Mouse (Mus musculus) liver, embryonic 15.5 days (tissue): ENCODE results near the gene Fam228a. TPM values are rescaled to one million over a fixed set of nuclear protein-coding genes. Genes with fewer than 3 reads are reported as not detected.

Experiments used
- ATAC-seq: fragments of 200-750 bp; cut with Nextera tagmentation; 2 replicates; pipeline ENCODE4 v1.8.0; 2017; ENCODE audit warnings: moderate number of reproducible peaks, mild to moderate bottlenecking, moderate library complexity; ENCODE audit not compliant: insufficient read depth
- H3K27ac ChIP-seq: fragments of 300-500 bp; sonication (generic); replicated peaks from 2 replicates; pipeline ENCODE4 v1.5.1; 2015; ENCODE audit warnings: mild to moderate bottlenecking, inconsistent platforms
- H3K27me3 ChIP-seq: fragments of 300-500 bp; sonication (generic); 2 replicates; pipeline ENCODE4 v1.6.1; 2015; ENCODE audit warnings: mild to moderate bottlenecking, inconsistent platforms
- H3K36me3 ChIP-seq: fragments of 300-500 bp; sonication (generic); replicated peaks from 2 replicates; pipeline ENCODE4 v1.6.1; 2015; ENCODE audit warnings: moderate library complexity, mild to moderate bottlenecking, inconsistent platforms
- H3K4me1 ChIP-seq: fragments of 300-500 bp; sonication (generic); replicated peaks from 2 replicates; pipeline ENCODE4 v1.6.1; 2015; ENCODE audit warnings: inconsistent platforms
- H3K4me2 ChIP-seq: fragments of 300-500 bp; sonication (generic); 2 replicates; pipeline ENCODE4 v1.6.1; 2015; ENCODE audit warnings: moderate library complexity, mild to moderate bottlenecking, inconsistent platforms
- H3K4me3 ChIP-seq: fragments of 300-500 bp; sonication (generic); replicated peaks from 2 replicates; pipeline ENCODE4 v1.5.1; 2015; ENCODE audit warnings: mild to moderate bottlenecking, inconsistent platforms
- H3K9ac ChIP-seq: fragments of 300-500 bp; sonication (generic); 2 replicates; pipeline ENCODE4 v1.6.1; 2015; ENCODE audit warnings: moderate library complexity, mild to moderate bottlenecking, inconsistent platforms
- H3K9me3 ChIP-seq: fragments of 300-500 bp; sonication (generic); replicated peaks from 2 replicates; pipeline ENCODE4 v1.6.1; 2016; ENCODE audit warnings: inconsistent platforms
- WGBS: fragments of 180-500 bp; shearing (Covaris S2); methylation state at CpG from one replicate; pipeline ENCODE4 v1.1.7; 2015; ENCODE audit warnings: mixed read lengths; ENCODE audit not compliant: insufficient replicate concordance; 5-methylcytosine and 5-hydroxymethylcytosine counted together
- polyA plus RNA-seq: library from polyadenylated mRNA; unstranded; fragments of >200 nt; fragmentation: Nextera tagmentation; extraction: Ambion mirVana; gene quantifications from 2 replicates; pipeline ENCODE4 v1.2.1, GENCODE M21; 2015

Gene Fam228a
- polyA plus RNA-seq, 1 experiment from 2014 or later, result 0.08 TPM

GRCm38 (mm10) chr12:4689341-4689740 is 48.9 kb downstream of the Fam228a start:
- Histone ChIP-seq H3K4me3 (no peak overlapping the region), H3K27ac (no peak overlapping the region), H3K4me2 (no peak overlapping the region), H3K9me3 (no peaks in the 10 kb centered on the region), H3K9ac (no peak overlapping the region), H3K36me3 (no peaks in the 10 kb centered on the region), H3K27me3 (no peaks in the 10 kb centered on the region), H3K4me1 (no peaks in the 10 kb centered on the region)
- 93% methylated on average over 14 of the region's 14 CpGs for WGBS
- ATAC-seq, result no peak

DNA sequence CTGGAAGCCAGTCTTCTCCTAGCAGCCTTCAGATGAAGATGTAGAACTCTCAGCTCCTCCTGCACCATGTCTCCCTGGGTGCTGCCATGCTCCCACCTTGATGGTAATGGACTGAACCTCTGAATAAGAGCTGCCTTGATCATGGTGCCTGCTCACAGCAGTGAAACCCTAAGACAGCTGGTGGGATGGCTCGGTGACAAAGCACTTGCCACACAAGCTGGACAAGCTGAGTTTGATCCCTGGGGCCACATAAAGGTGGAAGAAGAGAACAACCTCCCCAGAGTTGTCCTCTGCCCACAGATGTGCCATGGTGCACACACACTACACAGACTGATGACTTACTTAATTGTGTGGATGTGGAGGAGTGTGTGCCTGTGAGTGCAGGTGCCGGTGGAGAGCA is 49.8 kb downstream of the Fam228a start:
- ATAC-seq, result no peak
- no peaks in the 10 kb centered on the region for H3K27me3 ChIP-seq
- no peaks in the 10 kb centered on the region for H3K4me1 ChIP-seq
- no peak overlapping the region for H3K4me3 ChIP-seq
- H3K9me3 ChIP-seq, result no peaks in the 10 kb centered on the region
- no peak overlapping the region for H3K4me2 ChIP-seq
- peaks cover 2% of the 10 kb centered on the region; the same call in 1 of the 2 replicates for H3K36me3 ChIP-seq
- no peak overlapping the region for H3K27ac ChIP-seq
- H3K9ac ChIP-seq, result no peak overlapping the region
- WGBS, result 80% methylated on average over 2 of the region's 2 CpGs

DNA sequence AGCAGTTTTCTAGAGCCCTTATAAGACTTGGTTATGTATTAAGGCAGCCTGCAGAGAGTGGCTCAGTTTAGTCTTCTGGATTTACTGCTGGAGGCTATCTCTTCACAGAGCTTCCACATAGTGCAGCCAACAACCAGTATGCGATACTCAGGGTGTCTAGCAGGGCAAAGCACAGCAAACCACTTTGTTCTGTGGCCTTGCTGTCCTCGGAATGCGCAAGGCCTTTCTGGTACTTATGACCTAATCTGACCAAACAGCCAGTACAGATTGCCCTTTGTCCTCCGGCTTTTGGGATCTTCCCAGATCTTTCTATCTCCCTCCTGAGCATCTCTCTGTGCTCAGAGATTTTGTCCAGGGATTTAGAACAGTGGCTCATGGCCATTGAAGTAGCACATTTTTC is 52.8 kb downstream of the Fam228a start:
- no peak overlapping the region for H3K27ac ChIP-seq

GRCm38 (mm10) chr12:4679971-4680370 is 58.3 kb downstream of the Fam228a start:
- H3K27ac ChIP-seq, result peak overlapping the region; percentile 87
- no peaks in the 10 kb centered on the region for H3K9me3 ChIP-seq
- peaks cover 37% of the 10 kb centered on the region for H3K36me3 ChIP-seq
- peak overlapping the region; percentile 34 for H3K4me3 ChIP-seq
- peak overlapping the region; percentile 62 for H3K4me2 ChIP-seq
- peak overlapping the region; percentile 26; the same call in 1 of the 2 replicates for H3K9ac ChIP-seq
- peaks cover 35% of the 10 kb centered on the region for H3K4me1 ChIP-seq
- no peaks in the 10 kb centered on the region for H3K27me3 ChIP-seq
- WGBS, result 16% methylated on average over 4 of the region's 4 CpGs
- ATAC-seq, result peak; percentile 99

More for the DNA sequence above, 52.8 kb downstream of the Fam228a start:
- ATAC-seq, result no peak
- Histone ChIP-seq H3K9ac (no peak overlapping the region), H3K4me1 (peaks cover 18% of the 10 kb centered on the region), H3K36me3 (peaks cover 7% of the 10 kb centered on the region; the same call in 1 of the 2 replicates), H3K27me3 (no peaks in the 10 kb centered on the region), H3K4me2 (no peak overlapping the region), H3K9me3 (no peaks in the 10 kb centered on the region), H3K4me3 (no peak overlapping the region)
- WGBS, result 79% methylated on average over 4 of the region's 4 CpGs

- 82% methylated on average over 1 of the region's 1 CpGs for whole genome bisulfite sequencing
- Histone ChIP-seq H3K36me3 (peaks cover 62% of the 10 kb centered on the region), H3K4me2 (no peak overlapping the region), H3K4me3 (no peak overlapping the region), H3K4me1 (peaks cover 27% of the 10 kb centered on the region), H3K27ac (no peak overlapping the region), H3K9ac (no peak overlapping the region), H3K9me3 (no peaks in the 10 kb centered on the region), H3K27me3 (no peaks in the 10 kb centered on the region)
- ATAC-seq, result no peak
Measured at GRCm38 (mm10) chr12:4676336-4676735, 61.9 kb downstream of the Fam228a start.

GRCm38 (mm10) chr12:4665675-4666037 is 72.6 kb downstream of the Fam228a start:
- Histone ChIP-seq H3K4me3 (no peak overlapping the region), H3K4me1 (no peaks in the 10 kb centered on the region), H3K27me3 (no peaks in the 10 kb centered on the region), H3K9me3 (no peaks in the 10 kb centered on the region), H3K36me3 (peaks cover 55% of the 10 kb centered on the region), H3K4me2 (no peak overlapping the region), H3K9ac (no peak overlapping the region), H3K27ac (no peak overlapping the region)
- 77% methylated on average over 5 of the region's 5 CpGs for WGBS
- no peak for ATAC-seq

DNA sequence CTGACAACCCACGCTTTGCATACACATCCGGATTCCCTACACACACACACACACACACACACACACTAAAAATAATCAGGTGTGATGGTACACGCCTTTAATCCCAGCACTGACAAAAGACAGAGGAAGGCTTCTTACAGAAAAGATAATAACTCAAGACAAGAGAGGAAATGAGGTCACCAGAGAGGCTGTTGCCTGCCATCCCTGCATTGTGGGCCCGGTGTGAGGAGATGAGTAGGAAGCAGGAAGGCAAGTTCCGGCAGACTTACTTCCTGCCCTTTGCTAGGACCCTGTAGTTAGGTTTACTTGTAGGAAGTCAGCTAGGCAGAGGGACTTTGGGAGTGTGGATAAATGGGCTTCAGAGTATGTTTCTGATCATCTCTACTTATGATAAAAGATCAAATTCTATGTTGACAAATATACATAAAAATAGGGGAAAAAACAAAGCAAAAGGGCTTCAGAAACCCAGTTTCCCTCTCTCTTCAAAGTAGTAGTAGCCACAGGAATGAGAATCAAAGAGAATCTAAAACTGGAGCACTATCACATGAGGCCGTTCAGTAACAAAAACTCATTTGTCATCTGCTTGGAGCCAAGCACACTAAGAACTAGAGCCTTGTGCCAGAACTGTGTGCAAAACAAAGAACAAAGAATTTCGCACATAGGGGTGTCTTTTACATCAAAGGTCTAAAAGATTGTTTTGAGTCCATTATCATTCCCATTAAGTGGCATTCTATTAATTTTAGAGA is 73.1 kb downstream of the Fam228a start:
- Histone ChIP-seq H3K27me3 (no peaks in the 10 kb centered on the region), H3K4me2 (no peak overlapping the region), H3K9ac (no peak overlapping the region), H3K4me1 (no peaks in the 10 kb centered on the region), H3K27ac (no peak overlapping the region), H3K4me3 (no peak overlapping the region), H3K9me3 (no peaks in the 10 kb centered on the region), H3K36me3 (peaks cover 55% of the 10 kb centered on the region)
- 66% methylated on average over 7 of the region's 7 CpGs for WGBS
- ATAC-seq, result no peak

Other genes starting within 250 kb of the Fam228a start
- 19.9 and 20.5 TPM in 2 replicates for gene Itsn2, start 145.8 kb downstream of the Fam228a start, polyA plus RNA-seq
- not detected in 2 replicates for gene Gm3625, start 145.5 kb downstream of the Fam228a start, polyA plus RNA-seq
- 0.46 and 0.50 TPM in 2 replicates for gene Pfn4, start 30.6 kb upstream of the Fam228a start, polyA plus RNA-seq
- 0.53 and 0.55 TPM in 2 replicates for gene Fam228b, start 30.8 kb upstream of the Fam228a start, polyA plus RNA-seq
- 72.0 and 89.1 TPM in 2 replicates for gene Sf3b6, start 79.1 kb upstream of the Fam228a start, polyA plus RNA-seq
- 3.2 and 3.6 TPM in 2 replicates for gene Fkbp1b, start 103.2 kb upstream of the Fam228a start, polyA plus RNA-seq
- gene Wdcp, start 104.9 kb upstream of the Fam228a start, polyA plus RNA-seq, result 8.2 and 9.4 TPM in 2 replicates
- 62.9 and 69.5 TPM in 2 replicates for gene Mfsd2b, start 135.9 kb upstream of the Fam228a start, polyA plus RNA-seq
- gene Ubxn2a, start 169.3 kb upstream of the Fam228a start, polyA plus RNA-seq, result 24.9 and 26.9 TPM in 2 replicates
- gene Atad2b, start 178.9 kb upstream of the Fam228a start, polyA plus RNA-seq, result 5.0 and 6.0 TPM in 2 replicates